Mouse (Mus musculus): ENCODE results near the gene Ctps. TPM values are rescaled to one million over a fixed set of nuclear protein-coding genes. Genes with fewer than 3 reads are reported as not detected.

Ctps gene
- 30.0 TPM for total RNA-seq (2023)

GRCm38 (mm10) chr4:120569486-120570437 is at the start of gene Ctps:
Gene Ctps (minus strand): TSS chr4:120570276.

GRCm38 (mm10) chr4:120588445-120588844 is 18.4 kb upstream of the Ctps start, which contains the start of gene Gm8439:
Gene Gm8439 (plus strand): TSS chr4:120588745.

GRCm38 (mm10) chr4:120531986-120532385 is 38.1 kb downstream of the Ctps start, which contains the start of gene Slfnl1:
Gene Slfnl1 (plus strand): TSS chr4:120532231.

Other genes with a start within 250 kb of the Ctps start
- gene Scmh1, start 165.0 kb downstream of the Ctps start, total RNA-seq (2023): 35.0 TPM
- 1.6 TPM for gene Slfnl1, start 38.0 kb downstream of the Ctps start, total RNA-seq (2023)
- not detected for gene Gm8439, start 18.5 kb upstream of the Ctps start, total RNA-seq (2023)
- gene Cited4, start 96.3 kb upstream of the Ctps start, total RNA-seq (2023): 0.70 TPM
- not detected for gene Kcnq4, start 178.3 kb upstream of the Ctps start, total RNA-seq (2023)

Data from CD8-positive naive resting alpha-beta T cell, adult 57 days (primary cell).